Mouse (Mus musculus) forebrain, embryonic 12.5 days (tissue): ENCODE results near the gene Ntn5. TPM values are rescaled to one million over a fixed set of nuclear protein-coding genes. Genes with fewer than 3 reads are reported as not detected.

ENCODE experiments used
- ATAC-seq: fragments of 200-750 bp; cut with Nextera tagmentation; 2 replicates; pipeline ENCODE4 v1.8.0; 2017; ENCODE audit warnings: moderate TSS enrichment; ENCODE audit not compliant: low FRiP score
- H3K27ac ChIP-seq: fragments of 300-500 bp; sonication (generic); 2 replicates; pipeline ENCODE4 v1.5.1; 2016; ENCODE audit warnings: mild to moderate bottlenecking
- H3K27me3 ChIP-seq: fragments of 300-500 bp; sonication (generic); 2 replicates; pipeline ENCODE4 v1.6.1; 2016; ENCODE audit warnings: mild to moderate bottlenecking
- H3K36me3 ChIP-seq: fragments of 300-500 bp; sonication (generic); replicated peaks from 2 replicates; pipeline ENCODE4 v1.6.1; 2016; ENCODE audit warnings: mild to moderate bottlenecking
- H3K4me1 ChIP-seq: fragments of 300-500 bp; sonication (generic); 2 replicates; pipeline ENCODE4 v1.6.1; 2016
- H3K4me2 ChIP-seq: fragments of 300-500 bp; sonication (generic); 2 replicates; pipeline ENCODE4 v1.6.1; 2016; ENCODE audit warnings: mild to moderate bottlenecking, moderate library complexity
- H3K4me3 ChIP-seq: fragments of 300-500 bp; sonication (generic); replicated peaks from 2 replicates; pipeline ENCODE4 v1.5.1; 2016; ENCODE audit warnings: mild to moderate bottlenecking
- H3K9ac ChIP-seq: fragments of 300-500 bp; sonication (generic); 2 replicates; pipeline ENCODE4 v1.6.1; 2016; ENCODE audit warnings: mild to moderate bottlenecking
- H3K9me3 ChIP-seq: fragments of 300-500 bp; sonication (generic); 2 replicates; pipeline ENCODE4 v1.6.1; 2016
- WGBS: fragments of 180-500 bp; shearing (Covaris S2); methylation state at CpG from one replicate; pipeline ENCODE4 v1.1.7; 2016; 5-methylcytosine and 5-hydroxymethylcytosine counted together
- polyA plus RNA-seq: library from polyadenylated mRNA; unstranded; fragments of >200 nt; fragmentation: Nextera tagmentation; extraction: Ambion mirVana; gene quantifications from 2 replicates; pipeline ENCODE4 v1.2.1, GENCODE M21; 2016

The Ntn5 gene
- polyA plus RNA-seq, 1 experiment from 2014 or later: 0.23 TPM

DNA sequence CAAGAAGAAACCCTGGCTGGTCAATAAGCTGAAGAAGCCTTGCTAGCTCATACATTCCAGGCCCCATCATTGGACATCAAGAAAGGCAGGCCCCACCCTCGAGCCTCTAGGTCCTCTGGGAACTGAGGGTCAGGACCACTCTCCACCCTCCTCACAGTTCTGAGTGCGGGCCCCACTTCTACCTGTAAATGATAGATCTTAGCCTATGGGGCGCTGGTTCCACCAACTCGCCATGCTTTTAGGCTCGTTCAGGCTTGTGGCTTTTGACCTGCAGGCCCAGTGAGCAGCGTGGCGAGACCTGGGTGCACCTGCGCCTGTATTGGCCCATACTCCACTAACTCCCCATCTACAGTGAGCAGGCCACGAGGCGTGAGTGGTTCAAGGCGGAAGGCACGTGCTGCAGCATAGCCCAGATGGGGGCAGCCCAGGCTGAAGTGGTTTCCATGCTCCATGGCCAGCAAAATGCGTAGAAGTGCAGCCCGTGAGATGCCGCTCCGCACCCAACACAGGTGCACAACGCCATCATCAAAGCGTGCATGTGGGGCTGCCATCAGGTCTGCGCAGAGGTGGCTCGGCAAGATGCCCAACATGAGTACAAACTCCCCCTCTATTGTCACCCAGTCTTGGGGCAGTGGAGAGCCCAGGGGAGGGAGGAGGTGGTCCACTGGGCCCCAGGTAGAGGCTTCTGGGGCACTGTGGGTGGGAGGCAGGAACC, 26.8 kb downstream of the Ntn5 start:
- ATAC-seq: no peak
- Histone ChIP-seq H3K27ac (peak overlapping the region; percentile 70; the same call in 1 of the 2 replicates), H3K36me3 (peaks cover 42% of the 10 kb centered on the region), H3K9me3 (no peaks in the 10 kb centered on the region), H3K4me2 (no peak overlapping the region), H3K4me3 (no peak overlapping the region), H3K4me1 (peaks cover 57% of the 10 kb centered on the region), H3K27me3 (no peaks in the 10 kb centered on the region), H3K9ac (no peak overlapping the region)
- WGBS: 94% methylated on average over 20 of the region's 20 CpGs

DNA sequence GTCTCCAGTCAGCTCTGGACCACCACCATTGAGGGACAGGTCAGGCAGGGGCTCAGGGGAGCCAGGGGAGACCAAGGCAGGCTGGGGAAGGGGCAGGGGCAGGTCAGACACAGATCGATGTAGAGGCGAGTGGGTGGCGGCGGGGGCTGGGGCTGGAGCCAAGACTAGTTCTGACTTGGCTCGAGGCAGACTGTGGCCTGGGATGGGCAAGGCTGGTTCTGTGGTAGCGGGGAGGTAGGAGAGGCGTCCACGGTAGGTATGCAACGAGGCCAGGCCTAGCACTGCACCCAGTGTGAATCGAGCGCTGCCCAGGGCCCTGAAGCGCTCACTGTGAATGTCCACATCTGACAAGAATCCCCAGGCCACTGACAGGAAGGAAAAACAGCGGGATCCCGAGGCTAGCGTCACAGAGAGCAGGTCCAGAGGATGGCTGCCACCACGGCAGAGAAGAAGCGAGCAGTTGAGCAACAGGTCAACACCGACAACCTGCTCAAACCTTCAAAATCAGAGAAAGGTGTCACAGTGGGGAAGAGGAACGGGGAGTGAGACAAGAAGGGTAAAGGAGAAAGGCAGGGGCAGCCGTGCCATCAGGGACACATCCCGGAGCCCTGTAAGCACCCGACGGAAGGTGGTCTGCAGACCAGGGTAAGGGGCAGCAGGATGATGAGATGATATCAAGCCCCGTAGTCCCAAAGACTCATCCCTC, 27.6 kb downstream of the Ntn5 start:
- no peak overlapping the region for H3K4me3 ChIP-seq
- peaks cover 42% of the 10 kb centered on the region for H3K36me3 ChIP-seq
- no peaks in the 10 kb centered on the region for H3K27me3 ChIP-seq
- 90% methylated on average over 24 of the region's 24 CpGs for WGBS
- ATAC-seq: no peak
- H3K9ac ChIP-seq: no peak overlapping the region
- H3K9me3 ChIP-seq: no peaks in the 10 kb centered on the region
- no peak overlapping the region for H3K27ac ChIP-seq
- no peak overlapping the region for H3K4me2 ChIP-seq
- peaks cover 57% of the 10 kb centered on the region for H3K4me1 ChIP-seq

DNA sequence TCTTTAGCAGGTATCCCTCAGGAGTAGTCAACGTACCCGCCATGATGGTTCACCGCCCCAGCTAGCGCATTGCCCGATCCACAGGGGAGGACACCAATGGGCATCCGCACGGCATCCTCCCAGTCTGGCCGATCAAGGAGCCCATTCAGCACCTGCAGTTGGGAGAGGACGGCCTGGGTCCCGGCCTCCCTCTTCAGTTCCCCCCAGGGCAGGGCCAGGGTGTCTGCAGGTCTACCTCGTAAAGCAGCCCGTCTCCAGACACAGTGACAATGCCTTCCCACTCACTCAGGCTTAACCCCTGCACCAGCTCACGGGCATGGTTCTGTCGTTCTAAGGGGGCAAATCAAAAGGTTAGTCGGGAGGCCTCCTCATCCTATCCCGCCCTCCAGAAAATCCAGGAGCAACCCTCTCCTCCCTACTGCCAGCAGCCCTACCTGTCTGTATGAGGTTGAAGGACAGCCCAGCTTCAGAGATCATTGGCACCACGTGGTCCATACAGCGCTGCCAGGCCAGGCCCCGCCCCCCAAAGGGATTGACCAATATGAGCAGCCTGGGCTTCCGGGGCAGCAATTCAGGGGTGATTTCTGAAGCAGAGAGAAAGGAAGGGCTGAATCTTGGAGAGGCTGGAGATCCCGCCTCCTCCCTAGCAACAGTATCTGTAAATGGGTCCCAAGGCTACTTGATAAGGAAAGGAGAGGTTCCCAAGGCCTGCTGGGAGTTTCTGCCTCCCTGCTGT, 28.4 kb downstream of the Ntn5 start:
- H3K4me2 ChIP-seq: no peak overlapping the region
- H3K36me3 ChIP-seq: peaks cover 42% of the 10 kb centered on the region
- no peak for ATAC-seq
- H3K4me3 ChIP-seq: no peak overlapping the region
- H3K4me1 ChIP-seq: peaks cover 57% of the 10 kb centered on the region
- no peak overlapping the region for H3K27ac ChIP-seq
- 88% methylated on average over 21 of the region's 21 CpGs for WGBS
- no peak overlapping the region for H3K9ac ChIP-seq
- H3K27me3 ChIP-seq: no peaks in the 10 kb centered on the region
- H3K9me3 ChIP-seq: no peaks in the 10 kb centered on the region

DNA sequence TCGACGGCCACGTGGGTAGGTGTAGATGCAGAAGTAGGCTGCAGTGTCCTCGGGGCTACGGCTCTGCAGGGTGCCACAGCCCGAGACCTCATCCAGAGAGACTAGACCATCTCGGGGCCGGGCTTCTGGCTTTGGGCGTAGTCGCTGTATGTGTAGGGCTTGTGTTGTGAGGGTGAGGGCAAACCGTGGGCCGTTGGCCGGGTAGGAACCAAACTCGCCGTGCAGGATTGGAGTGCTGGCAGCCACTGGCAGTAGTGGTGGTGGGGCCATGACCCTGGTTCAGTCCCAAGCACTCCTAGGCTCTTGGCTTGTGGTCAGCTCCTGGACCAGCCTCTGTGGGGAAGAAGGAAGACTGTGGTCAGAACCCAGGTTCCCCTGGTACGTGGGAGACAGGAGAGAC, 29.6 kb downstream of the Ntn5 start:
- Histone ChIP-seq H3K4me1 (peaks cover 47% of the 10 kb centered on the region), H3K9ac (no peak overlapping the region), H3K4me3 (no peak overlapping the region), H3K4me2 (no peak overlapping the region), H3K27ac (no peak overlapping the region), H3K36me3 (peaks cover 42% of the 10 kb centered on the region), H3K27me3 (no peaks in the 10 kb centered on the region), H3K9me3 (no peaks in the 10 kb centered on the region)
- no peak for ATAC-seq
- WGBS: 94% methylated on average over 16 of the region's 16 CpGs

DNA sequence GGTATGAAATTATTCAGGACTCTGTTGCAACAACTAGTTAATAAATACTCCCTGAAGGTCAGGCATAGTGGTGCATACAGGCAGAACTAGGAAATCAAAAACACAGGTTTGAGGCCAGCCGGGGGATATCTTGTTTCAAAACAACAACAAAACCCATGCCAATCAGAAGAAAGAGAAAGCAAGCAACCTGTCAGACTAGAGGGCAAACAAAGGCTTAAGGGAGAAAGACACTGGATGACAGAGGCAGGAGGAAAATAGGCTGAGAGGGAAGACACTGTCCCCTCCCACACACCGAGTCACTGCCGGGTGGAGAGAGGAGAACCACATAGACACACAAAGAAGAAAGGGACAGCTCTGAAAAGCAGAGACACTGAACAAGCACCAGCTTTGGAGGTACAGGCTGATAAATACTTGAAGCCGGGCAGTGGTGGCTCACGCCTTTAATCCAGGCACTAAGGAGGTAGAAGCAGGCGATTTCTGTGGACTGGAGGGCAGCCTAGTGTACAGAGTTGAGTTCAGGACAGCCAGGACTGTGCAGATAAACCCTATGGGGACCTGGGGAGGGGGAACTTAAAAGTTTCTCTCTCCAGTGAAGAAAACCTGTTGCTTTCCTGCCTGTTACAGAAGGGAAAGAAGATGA, 30.2 kb downstream of the Ntn5 start:
- Histone ChIP-seq H3K4me2 (peak overlapping the region; percentile 93), H3K4me1 (peaks cover 45% of the 10 kb centered on the region), H3K27me3 (no peaks in the 10 kb centered on the region), H3K36me3 (peaks cover 42% of the 10 kb centered on the region), H3K9ac (peak overlapping the region; percentile 76), H3K9me3 (no peaks in the 10 kb centered on the region), H3K27ac (no peak overlapping the region), H3K4me3 (peak overlapping the region; percentile 66)
- ATAC-seq: no peak
- WGBS: 84% methylated on average over 6 of the region's 6 CpGs

- WGBS: 11% methylated on average over 14 of the region's 14 CpGs
- H3K4me1 ChIP-seq: peaks cover 45% of the 10 kb centered on the region
Measured at GRCm38 (mm10) chr7:45714630-45715089, 30.8 kb downstream of the Ntn5 start.

DNA sequence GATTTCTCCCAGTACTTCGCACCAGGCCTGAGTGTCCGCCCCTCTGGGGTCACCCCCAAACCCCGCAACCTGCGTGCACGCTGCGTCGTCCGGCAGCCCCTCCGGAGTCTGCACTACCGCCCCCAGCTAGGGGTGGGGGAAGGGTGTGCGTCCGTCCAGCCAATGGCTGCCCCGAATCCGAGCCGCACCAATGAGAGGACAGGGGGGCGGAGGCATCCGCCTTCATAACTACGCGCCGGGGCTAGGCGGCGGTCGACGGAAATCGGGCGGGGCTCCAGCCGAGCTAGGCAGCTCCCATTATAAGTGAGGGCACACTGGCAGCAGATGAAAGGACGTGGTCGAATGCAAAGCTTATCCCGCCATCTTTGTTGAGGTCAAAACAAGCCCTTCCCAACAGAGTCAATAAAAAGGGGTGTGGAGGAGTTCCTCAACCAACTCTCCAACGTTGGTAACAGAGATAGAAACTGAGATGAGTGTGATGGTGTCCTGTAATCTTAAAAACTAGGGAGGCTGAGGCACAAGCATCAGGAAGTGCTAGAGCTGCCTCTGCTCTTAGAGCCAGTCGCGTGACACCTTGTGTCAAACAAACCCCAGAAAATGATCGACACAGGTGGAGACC, 31.4 kb downstream of the Ntn5 start, which contains the start of gene Rpl18:
Gene Rpl18 (plus strand): TSS at position 368 of the 619 bp plus-strand sequence.
- 9% methylated on average over 34 of the region's 34 CpGs for WGBS
- Histone ChIP-seq H3K4me3 (peak within 1 kb of the TSS; percentile 66), H3K4me1 (peaks cover 45% of the 10 kb centered on the region), H3K27ac (peak within 1 kb of the TSS; percentile 67), H3K27me3 (no peaks in the 10 kb centered on the region), H3K9ac (peak within 1 kb of the TSS; percentile 76), H3K36me3 (peaks cover 46% of the 10 kb centered on the region), H3K9me3 (no peaks in the 10 kb centered on the region), H3K4me2 (peak within 1 kb of the TSS; percentile 93)
- peak; percentile 92 for ATAC-seq

More at GRCm38 (mm10) chr7:45714630-45715089, 30.8 kb downstream of the Ntn5 start:
- Histone ChIP-seq H3K4me2 (peak overlapping the region; percentile 93), H3K27ac (peak overlapping the region; percentile 66), H3K36me3 (peaks cover 46% of the 10 kb centered on the region), H3K27me3 (no peaks in the 10 kb centered on the region), H3K9me3 (no peaks in the 10 kb centered on the region), H3K4me3 (peak overlapping the region; percentile 66), H3K9ac (peak overlapping the region; percentile 76)
- peak; percentile 42; the same call in 1 of the 2 replicates for ATAC-seq

DNA sequence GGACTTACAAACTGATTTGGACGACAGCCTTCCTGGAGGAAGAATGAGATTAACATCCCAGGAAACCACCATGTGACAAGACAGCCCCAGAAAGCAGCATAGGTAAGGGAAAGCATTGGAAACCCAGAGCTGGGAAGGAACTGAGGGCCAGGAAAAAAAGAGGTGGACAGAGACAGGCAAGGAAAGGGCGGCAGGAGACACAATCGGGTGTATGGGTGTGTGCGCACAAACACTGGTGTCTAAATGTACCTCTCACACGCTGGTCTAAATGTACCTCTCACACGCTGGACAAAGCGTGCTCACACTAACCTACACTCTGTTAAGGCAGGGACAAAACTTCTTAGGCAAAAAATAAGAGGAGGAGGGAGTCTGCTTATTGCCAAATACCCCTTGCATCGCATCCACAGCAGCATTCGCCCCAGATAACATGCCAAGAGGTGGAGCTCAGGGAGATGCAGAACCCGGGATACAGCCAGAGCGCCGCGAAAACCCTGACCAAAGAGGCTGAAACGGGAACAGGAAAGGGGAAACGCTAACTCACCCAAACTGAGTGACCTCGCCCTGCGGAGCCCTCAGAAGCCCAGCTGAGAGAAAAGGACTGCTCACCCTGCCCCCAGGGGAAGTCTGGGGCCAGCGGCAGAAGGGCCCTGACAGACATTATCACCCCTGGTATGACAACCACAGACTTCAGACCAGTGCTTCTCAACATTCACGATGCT, 32.1 kb downstream of the Ntn5 start:
- Histone ChIP-seq H3K4me3 (peak overlapping the region; percentile 66), H3K36me3 (peaks cover 46% of the 10 kb centered on the region), H3K27ac (peak overlapping the region; percentile 67), H3K4me2 (peak overlapping the region; percentile 93), H3K9me3 (no peaks in the 10 kb centered on the region), H3K9ac (peak overlapping the region; percentile 29; the same call in 1 of the 2 replicates), H3K4me1 (peaks cover 45% of the 10 kb centered on the region), H3K27me3 (no peaks in the 10 kb centered on the region)
- no peak for ATAC-seq
- WGBS: 86% methylated on average over 19 of the region's 19 CpGs

DNA sequence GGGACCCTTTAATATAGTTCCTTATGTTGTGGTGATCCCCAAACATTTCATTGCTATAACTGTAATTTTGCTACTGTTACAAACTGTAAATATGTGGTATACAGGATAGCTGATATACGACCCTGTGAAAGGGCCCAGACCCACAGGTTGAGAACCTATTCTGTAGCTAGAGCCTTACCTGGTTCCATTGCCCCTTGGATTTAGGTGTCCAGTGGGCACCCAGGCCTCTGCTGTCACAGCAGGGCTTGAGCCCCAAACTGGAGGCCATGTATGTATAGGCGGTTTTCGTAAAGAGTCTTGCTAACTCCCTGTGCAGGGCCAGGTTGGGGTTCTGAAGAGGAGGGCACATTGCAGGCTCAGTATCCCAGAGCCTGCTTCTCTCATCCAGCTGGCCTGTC, 32.6 kb downstream of the Ntn5 start:
- Histone ChIP-seq H3K36me3 (peaks cover 46% of the 10 kb centered on the region), H3K9ac (0 out of 2 replicates have a peak overlapping the region, but pooled peaks have one; percentile 83), H3K27me3 (no peaks in the 10 kb centered on the region)

DNA sequence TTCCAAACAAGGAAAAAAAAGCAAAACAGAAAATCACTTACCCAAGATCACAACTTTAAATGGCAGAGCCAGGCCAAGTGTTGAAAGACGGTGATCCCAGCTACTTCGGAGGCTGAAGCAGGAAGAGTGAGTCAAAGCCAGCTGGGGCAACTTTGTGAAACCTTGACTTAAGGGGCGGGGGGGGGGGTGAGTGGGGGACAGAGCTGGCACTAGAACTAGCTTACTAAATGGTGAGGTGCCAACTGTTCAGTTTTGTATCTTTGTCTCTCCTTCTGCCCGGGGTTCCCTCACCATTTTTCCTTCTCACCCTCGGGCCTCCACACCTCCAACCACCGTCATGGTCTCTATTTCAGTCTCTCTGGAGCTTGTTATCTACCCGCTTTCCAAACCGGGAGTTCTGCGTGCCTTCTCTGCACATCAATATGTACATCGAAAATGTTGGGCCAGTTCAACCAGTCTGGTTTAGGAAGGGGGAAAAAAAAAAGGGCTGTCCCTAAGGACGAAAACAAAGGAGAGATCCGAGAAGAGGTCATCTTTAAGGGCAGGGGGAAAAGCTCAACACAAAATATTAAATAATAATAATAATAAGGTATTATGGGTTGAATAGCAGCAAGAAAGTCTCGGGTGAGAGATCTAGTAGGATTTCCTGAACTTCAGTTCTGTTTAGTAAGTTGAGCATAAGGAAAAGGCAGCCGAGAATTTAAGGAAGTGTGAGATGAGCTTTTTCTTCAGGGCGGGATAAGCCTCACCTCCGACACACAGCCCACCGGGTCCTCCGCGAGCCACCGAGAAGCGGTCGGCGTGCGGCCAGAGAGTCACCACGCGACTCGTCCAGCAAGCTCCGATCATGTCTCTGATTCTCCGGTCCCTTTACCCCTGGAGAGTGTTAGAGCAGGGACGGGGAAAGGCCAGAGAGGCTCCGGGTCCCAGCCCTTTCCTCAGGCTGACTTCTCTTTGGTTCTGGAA, 33.4 kb downstream of the Ntn5 start:
- Histone ChIP-seq H3K9ac (peak overlapping the region; percentile 83), H3K27ac (peak overlapping the region; percentile 90), H3K27me3 (no peaks in the 10 kb centered on the region), H3K36me3 (peaks cover 46% of the 10 kb centered on the region), H3K4me1 (peaks cover 45% of the 10 kb centered on the region), H3K9me3 (no peaks in the 10 kb centered on the region), H3K4me3 (peak overlapping the region; percentile 92), H3K4me2 (peak overlapping the region; percentile 93)
- 10% methylated on average over 31 of the region's 31 CpGs for WGBS
- ATAC-seq: peak; percentile 18; the same call in 1 of the 2 replicates

More for the DNA sequence above, 32.6 kb downstream of the Ntn5 start:
- no peaks in the 10 kb centered on the region for H3K9me3 ChIP-seq
- H3K4me3 ChIP-seq: peak overlapping the region; percentile 92
- H3K27ac ChIP-seq: no peak overlapping the region
- H3K4me1 ChIP-seq: peaks cover 45% of the 10 kb centered on the region
- peak overlapping the region; percentile 93 for H3K4me2 ChIP-seq
- 95% methylated on average over 3 of the region's 3 CpGs for WGBS
- ATAC-seq: no peak
